Mouse (Mus musculus) midbrain, embryonic 14.5 days (tissue): ENCODE measurements around the gene Hnrnpm. TPM values are rescaled to one million over a fixed set of nuclear protein-coding genes. Genes with fewer than 3 reads are reported as not detected.
A peak's percentile ranks its signal among the peaks of the same experiment; 100 is the strongest.
"Not testable (repeated sequence)": the region's sequence is repeated elsewhere in the genome, so short reads cannot be mapped to it uniquely, and the experiment has no call there.

Experiments used
- ATAC-seq: fragments of 200-750 bp; cut with Nextera tagmentation; 2 replicates; pipeline ENCODE4 v1.8.0; 2017; ENCODE audit warnings: moderate number of reproducible peaks, moderate library complexity; ENCODE audit not compliant: low FRiP score, low TSS enrichment
- DNase-seq: peaks from one replicate; pipeline ENCODE4 v3.0.0-alpha.2; 2015
- H3K27ac ChIP-seq: fragments of 300-500 bp; sonication (generic); replicated peaks from 2 replicates; pipeline ENCODE4 v1.5.1; 2014; ENCODE audit warnings: mild to moderate bottlenecking, low read depth, low read length, moderate library complexity
- H3K27me3 ChIP-seq: fragments of 300-500 bp; sonication (generic); 2 replicates; pipeline ENCODE4 v1.6.1; 2014; ENCODE audit warnings: low read length, control low read depth, mixed read lengths; ENCODE audit not compliant: control insufficient read depth, insufficient read depth
- H3K36me3 ChIP-seq: fragments of 300-500 bp; sonication (generic); 2 replicates; pipeline ENCODE4 v1.6.1; 2014; ENCODE audit warnings: low read length, control low read depth; ENCODE audit not compliant: control insufficient read depth, insufficient read depth
- H3K4me1 ChIP-seq: fragments of 300-500 bp; sonication (generic); 2 replicates; pipeline ENCODE4 v1.6.1; 2014; ENCODE audit warnings: mild to moderate bottlenecking, antibody characterized with exemption, low read length, control low read depth; ENCODE audit not compliant: control insufficient read depth, insufficient read depth
- H3K4me2 ChIP-seq: fragments of 300-500 bp; sonication (generic); 2 replicates; pipeline ENCODE4 v1.6.1; 2014; ENCODE audit warnings: mild to moderate bottlenecking, low read length, moderate library complexity
- H3K4me3 ChIP-seq: fragments of 300-500 bp; sonication (generic); replicated peaks from 2 replicates; pipeline ENCODE4 v1.5.1; 2014; ENCODE audit warnings: low read depth, low read length
- H3K9ac ChIP-seq: fragments of 300-500 bp; sonication (generic); replicated peaks from 2 replicates; pipeline ENCODE4 v1.6.1; 2014; ENCODE audit warnings: mild to moderate bottlenecking, low read length, moderate library complexity
- H3K9me3 ChIP-seq: fragments of 300-500 bp; sonication (generic); 2 replicates; pipeline ENCODE4 v1.6.1; 2016; ENCODE audit warnings: low read length, control low read depth, mixed read lengths; ENCODE audit not compliant: control insufficient read depth
- WGBS: fragments of 180-500 bp; shearing (Covaris S2); extraction: QIAGEN DNeasy Blood & Tissue Kit; methylation state at CpG from one replicate; pipeline ENCODE4 v1.1.7; 2014; 5-methylcytosine and 5-hydroxymethylcytosine counted together
- polyA plus RNA-seq: library from polyadenylated mRNA; unstranded; fragments of >200 nt; fragmentation: Nextera tagmentation; extraction: Ambion mirVana; gene quantifications from 2 replicates; pipeline ENCODE4 v1.2.1, GENCODE M21; 2014

Hnrnpm gene
- polyA plus RNA-seq: 177 and 214 TPM in 2 replicates

DNA sequence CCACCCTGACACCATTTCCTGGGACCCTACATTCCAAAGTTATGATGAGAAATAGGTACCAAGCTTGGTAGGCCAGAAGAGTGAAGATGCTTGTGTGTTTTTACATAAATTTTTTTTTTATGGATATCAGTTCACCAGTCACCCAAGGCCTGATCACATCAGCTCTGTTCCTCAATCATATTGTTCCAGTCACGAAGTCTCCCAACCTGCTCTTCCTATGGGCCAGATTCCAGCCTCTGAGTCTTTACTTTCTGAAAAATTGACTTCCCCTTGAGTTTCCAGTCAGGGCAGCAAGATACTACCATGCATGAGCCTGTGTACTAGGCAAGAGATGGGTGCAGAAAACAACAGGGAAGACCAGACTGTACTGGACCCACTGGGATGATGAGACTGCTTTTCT, at the start of gene Hnrnpm:
Hnrnpm (minus strand) TSS at position 101 of the 400 bp plus-strand sequence.
- Histone ChIP-seq H3K4me1 (peaks cover 31% of the 10 kb centered on the region), H3K36me3 (peaks cover 9% of the 10 kb centered on the region), H3K4me2 (peak within 1 kb of the TSS; percentile 77), H3K27me3 (no peaks in the 10 kb centered on the region), H3K4me3 (peak within 1 kb of the TSS; percentile 72), H3K9ac (peak within 1 kb of the TSS; percentile 97; the same call in 1 of the 2 replicates), H3K9me3 (no peaks in the 10 kb centered on the region), H3K27ac (peak within 1 kb of the TSS; percentile 96)
- WGBS: 91% methylated on average over 1 of the region's 1 CpGs
- ATAC-seq (no peak), DNase-seq (no peak)

- H3K4me1 ChIP-seq, H3K4me3 ChIP-seq, H3K9ac ChIP-seq, H3K4me2 ChIP-seq, H3K27me3 ChIP-seq, H3K9me3 ChIP-seq, H3K36me3 ChIP-seq, ATAC-seq, DNase-seq, H3K27ac ChIP-seq: not testable (repeated sequence)
- 88% methylated on average over 10 of the region's 10 CpGs for WGBS
Measured at GRCm38 (mm10) chr17:33733526-33733925, 46.9 kb upstream of the Hnrnpm start.

- WGBS: 74% methylated on average over 9 of the region's 9 CpGs
- H3K4me1 ChIP-seq, H3K9ac ChIP-seq, H3K4me3 ChIP-seq, H3K27me3 ChIP-seq, H3K9me3 ChIP-seq, ATAC-seq, DNase-seq, H3K27ac ChIP-seq, H3K36me3 ChIP-seq, H3K4me2 ChIP-seq: not testable (repeated sequence)
Measured at GRCm38 (mm10) chr17:33732556-33733083, 46.0 kb upstream of the Hnrnpm start.

DNA sequence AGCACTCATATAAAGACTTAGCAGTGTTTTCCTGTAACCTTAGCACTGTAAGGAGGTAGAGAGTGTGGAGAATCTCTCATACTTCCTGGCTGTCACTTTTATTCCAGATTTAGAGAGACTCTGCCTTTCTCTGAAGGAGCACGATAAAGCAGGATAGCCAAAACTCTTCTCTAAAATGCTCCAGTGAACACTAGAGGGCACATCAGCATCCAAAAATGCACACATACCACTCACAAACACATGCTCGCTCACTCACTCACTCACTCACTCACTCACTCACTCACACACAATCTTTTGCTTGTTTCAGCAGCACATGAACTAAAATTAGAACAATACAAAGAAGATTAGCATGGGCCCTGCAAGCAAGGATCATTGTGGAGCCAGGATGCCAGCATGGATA, 42.6 kb upstream of the Hnrnpm start:
- WGBS: 78% methylated on average over 2 of the region's 2 CpGs
- H3K27me3 ChIP-seq: no peaks in the 10 kb centered on the region
- H3K27ac ChIP-seq: no peak overlapping the region
- no peaks in the 10 kb centered on the region for H3K36me3 ChIP-seq
- H3K4me2 ChIP-seq: no peak overlapping the region
- ATAC-seq (no peak), DNase-seq (no peak)
- no peaks in the 10 kb centered on the region for H3K9me3 ChIP-seq
- H3K4me3 ChIP-seq: no peak overlapping the region
- no peak overlapping the region for H3K9ac ChIP-seq
- no peaks in the 10 kb centered on the region for H3K4me1 ChIP-seq

GRCm38 (mm10) chr17:33728396-33728795, 41.7 kb upstream of the Hnrnpm start:
- ATAC-seq (no peak), DNase-seq (no peak)
- H3K36me3 ChIP-seq: no peaks in the 10 kb centered on the region
- no peak overlapping the region for H3K4me3 ChIP-seq
- no peaks in the 10 kb centered on the region for H3K27me3 ChIP-seq
- H3K9me3 ChIP-seq: no peaks in the 10 kb centered on the region
- no peaks in the 10 kb centered on the region for H3K4me1 ChIP-seq
- no peak overlapping the region for H3K4me2 ChIP-seq
- H3K9ac ChIP-seq: no peak overlapping the region
- H3K27ac ChIP-seq: no peak overlapping the region
- 82% methylated on average over 2 of the region's 2 CpGs for WGBS

GRCm38 (mm10) chr17:33719736-33720378, 33.2 kb upstream of the Hnrnpm start:
- Histone ChIP-seq H3K4me3 (no peak overlapping the region), H3K4me1 (peaks cover 4% of the 10 kb centered on the region; the same call in 1 of the 2 replicates), H3K27me3 (no peaks in the 10 kb centered on the region), H3K4me2 (no peak overlapping the region), H3K9me3 (no peaks in the 10 kb centered on the region), H3K36me3 (no peaks in the 10 kb centered on the region), H3K27ac (no peak overlapping the region), H3K9ac (no peak overlapping the region)
- 96% methylated on average over 7 of the region's 7 CpGs for WGBS
- ATAC-seq (no peak), DNase-seq (no peak)

DNA sequence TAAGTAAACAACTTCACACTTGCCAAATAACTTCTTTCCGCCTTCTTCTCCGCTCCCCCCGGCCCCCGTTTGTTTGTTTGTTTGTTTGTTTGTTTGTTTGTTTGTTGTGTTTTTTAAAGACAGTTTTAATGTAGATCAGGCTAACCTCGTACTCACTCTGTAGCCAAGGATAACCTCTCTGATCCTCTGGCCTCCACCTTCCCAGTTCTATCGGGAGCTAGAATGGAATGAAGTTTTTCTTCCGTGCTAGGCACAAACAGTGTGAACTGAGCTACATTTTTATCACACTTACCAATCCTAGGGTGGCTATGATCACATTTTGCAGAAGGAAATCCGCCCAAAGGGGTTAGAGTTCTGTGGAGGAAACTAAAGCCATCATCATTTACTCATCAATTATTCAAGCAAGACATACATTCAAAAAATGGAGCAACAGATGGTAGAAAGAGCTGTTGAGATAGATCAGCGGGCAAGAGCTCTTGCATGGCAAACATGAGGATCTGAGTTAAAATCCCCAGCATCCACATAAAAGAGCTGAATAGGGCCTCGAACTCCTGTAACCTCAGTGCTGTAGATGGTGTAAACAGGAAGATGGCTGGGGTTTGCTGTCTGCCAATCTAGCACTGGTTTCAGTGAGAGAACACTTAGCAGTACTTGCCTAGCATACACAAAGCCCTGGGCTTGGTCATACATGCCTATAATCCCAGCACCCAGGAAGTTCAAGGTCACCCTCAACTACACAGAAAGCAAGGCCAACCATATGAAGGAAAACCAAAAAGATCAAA, 32.5 kb upstream of the Hnrnpm start:
- H3K4me1 ChIP-seq: peaks cover 4% of the 10 kb centered on the region; the same call in 1 of the 2 replicates
- peak overlapping the region; percentile 79 for H3K4me2 ChIP-seq
- no peaks in the 10 kb centered on the region for H3K27me3 ChIP-seq
- no peak overlapping the region for H3K9ac ChIP-seq
- 48% methylated on average over 10 of the region's 10 CpGs for WGBS
- H3K4me3 ChIP-seq: peak overlapping the region; percentile 82
- H3K9me3 ChIP-seq: no peaks in the 10 kb centered on the region
- ATAC-seq (0 out of 2 replicates have a peak, but pooled peaks have one; percentile 2), DNase-seq (peak; percentile 2)
- no peak overlapping the region for H3K27ac ChIP-seq
- no peaks in the 10 kb centered on the region for H3K36me3 ChIP-seq

- no peaks in the 10 kb centered on the region for H3K27me3 ChIP-seq
Measured at GRCm38 (mm10) chr17:33718384-33718881, 31.8 kb upstream of the Hnrnpm start, which contains the start of gene March2. March2 (minus strand) TSS chr17:33718670.

More at GRCm38 (mm10) chr17:33718384-33718881, 31.8 kb upstream of the Hnrnpm start, which contains the start of gene March2:
- DNase-seq: peak; percentile 96
- H3K4me2 ChIP-seq: peak within 1 kb of the TSS; percentile 79
- ATAC-seq: peak; percentile 99
- peaks cover 4% of the 10 kb centered on the region; the same call in 1 of the 2 replicates for H3K4me1 ChIP-seq
- 0% methylated on average over 46 of the region's 46 CpGs for WGBS
- peak within 1 kb of the TSS; percentile 79 for H3K9ac ChIP-seq
- H3K27ac ChIP-seq: 0 out of 2 replicates have a peak within 1 kb of the TSS, but pooled peaks have one; percentile 20
- no peaks in the 10 kb centered on the region for H3K9me3 ChIP-seq
- H3K36me3 ChIP-seq: no peaks in the 10 kb centered on the region
- peak within 1 kb of the TSS; percentile 82 for H3K4me3 ChIP-seq
